Mouse (Mus musculus): Measurements from ENCODE around the gene Prdm10. TPM values are rescaled to one million over a fixed set of nuclear protein-coding genes. Genes with fewer than 3 reads are reported as not detected.
A peak's percentile ranks its signal among the peaks of the same experiment; 100 is the strongest.

Prdm10 gene
- polyA plus RNA-seq, 1 experiment: 4.1 TPM

DNA sequence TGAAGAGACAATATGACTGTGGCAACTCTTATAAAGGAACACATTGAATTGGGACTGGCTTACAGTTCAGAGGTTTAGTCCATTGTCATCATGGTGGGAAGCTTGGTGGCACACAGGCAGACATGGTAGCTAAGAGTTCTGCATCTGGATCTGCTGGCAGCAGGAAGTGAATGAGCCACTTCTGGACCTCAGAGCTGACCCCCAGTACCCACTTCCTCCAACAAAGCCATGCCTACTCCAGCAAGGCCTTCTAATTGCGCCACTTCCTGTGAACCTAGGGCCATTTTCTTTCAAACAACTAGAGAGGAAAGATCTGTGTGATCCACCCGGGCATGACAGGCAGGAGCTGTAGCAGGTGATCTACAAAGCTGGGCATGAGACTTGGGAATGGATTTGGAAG, 72.4 kb downstream of the Prdm10 start:
- no peaks in the 10 kb centered on the region for H3K4me1 ChIP-seq (ENCODE audit: control insufficient read depth, insufficient read depth, low read length)
- no peak for DNase-seq
- TF ChIP-seq POLR2A (IDR thresholded peaks at IDR 0.05; ENCODE audit: low read depth, low read length) (no peak), CTCF (conservative IDR thresholded peaks at IDR 0.05; ENCODE audit: insufficient read depth, insufficient read length, low read depth, low read length) (no peak)
- 73% methylated on average over 2 of the region's 2 CpGs for WGBS
- H3K36me3 ChIP-seq (ENCODE audit: control insufficient read depth, insufficient read depth, low read length): no peaks in the 10 kb centered on the region
- H3K27ac ChIP-seq (ENCODE audit: insufficient read depth, low read depth, low read length): no peak overlapping the region
- no peaks in the 10 kb centered on the region for H3K27me3 ChIP-seq (replicated peaks; ENCODE audit: control insufficient read depth, insufficient read depth, low read length)
- no peak overlapping the region for H3K4me3 ChIP-seq (ENCODE audit: insufficient read depth, low read depth, low read length)

DNA sequence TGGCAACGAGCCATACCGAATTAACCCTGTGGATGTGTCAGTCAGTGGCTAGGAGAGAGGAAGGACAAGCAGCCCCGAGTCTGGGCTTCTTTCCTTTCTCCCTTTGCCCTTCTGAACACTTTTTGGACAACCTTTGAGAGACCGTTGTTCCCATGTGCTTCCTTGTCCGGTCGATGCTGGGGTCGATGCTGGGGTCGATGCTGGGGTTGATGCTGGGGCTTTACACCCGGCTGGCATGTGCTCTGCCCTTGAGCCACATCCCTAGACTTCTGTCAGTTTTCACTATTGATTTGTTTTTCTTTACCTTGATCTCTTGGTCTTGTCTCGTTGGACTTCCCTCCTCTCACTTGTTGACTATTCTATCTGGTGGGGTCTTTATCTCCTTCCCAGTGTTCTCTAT, 73.2 kb downstream of the Prdm10 start:
- Histone ChIP-seq H3K27ac (ENCODE audit: insufficient read depth, low read depth, low read length) (no peak overlapping the region), H3K4me1 (ENCODE audit: control insufficient read depth, insufficient read depth, low read length) (no peaks in the 10 kb centered on the region), H3K4me3 (ENCODE audit: insufficient read depth, low read depth, low read length) (no peak overlapping the region), H3K27me3 (replicated peaks; ENCODE audit: control insufficient read depth, insufficient read depth, low read length) (no peaks in the 10 kb centered on the region), H3K36me3 (ENCODE audit: control insufficient read depth, insufficient read depth, low read length) (no peaks in the 10 kb centered on the region)
- TF ChIP-seq POLR2A (IDR thresholded peaks at IDR 0.05; ENCODE audit: low read depth, low read length): no peak
- no peak for TF ChIP-seq CTCF (conservative IDR thresholded peaks at IDR 0.05; ENCODE audit: insufficient read depth, insufficient read length, low read depth, low read length)
- 72% methylated on average over 10 of the region's 10 CpGs for WGBS
- no peak for DNase-seq

DNA sequence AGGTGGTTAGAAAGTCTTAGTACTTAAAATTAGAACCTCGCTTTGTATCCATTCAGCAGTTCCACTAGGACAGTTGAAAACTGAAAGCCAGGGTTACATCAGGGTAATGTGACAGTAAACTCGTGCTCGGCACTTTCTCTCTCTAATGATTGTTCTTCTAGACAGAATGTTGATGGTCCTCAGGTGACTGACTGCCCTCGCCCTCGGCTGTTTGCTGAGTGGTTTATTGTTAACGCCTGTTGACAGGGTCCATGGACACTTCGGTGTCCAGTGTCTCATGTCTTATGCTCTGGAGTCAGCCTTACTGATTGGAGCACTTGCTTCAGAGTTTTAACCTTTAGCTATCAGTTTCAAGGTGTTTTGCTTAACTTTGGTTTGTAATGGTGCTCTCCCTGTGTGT, 73.7 kb downstream of the Prdm10 start:
- Histone ChIP-seq H3K4me3 (ENCODE audit: insufficient read depth, low read depth, low read length) (no peak overlapping the region), H3K27me3 (replicated peaks; ENCODE audit: control insufficient read depth, insufficient read depth, low read length) (no peaks in the 10 kb centered on the region), H3K27ac (ENCODE audit: insufficient read depth, low read depth, low read length) (no peak overlapping the region), H3K4me1 (ENCODE audit: control insufficient read depth, insufficient read depth, low read length) (no peaks in the 10 kb centered on the region), H3K36me3 (ENCODE audit: control insufficient read depth, insufficient read depth, low read length) (no peaks in the 10 kb centered on the region)
- WGBS: 64% methylated on average over 7 of the region's 7 CpGs
- no peak for DNase-seq
- TF ChIP-seq CTCF (conservative IDR thresholded peaks at IDR 0.05; ENCODE audit: insufficient read depth, insufficient read length, low read depth, low read length) (no peak), POLR2A (IDR thresholded peaks at IDR 0.05; ENCODE audit: low read depth, low read length) (no peak)

DNA sequence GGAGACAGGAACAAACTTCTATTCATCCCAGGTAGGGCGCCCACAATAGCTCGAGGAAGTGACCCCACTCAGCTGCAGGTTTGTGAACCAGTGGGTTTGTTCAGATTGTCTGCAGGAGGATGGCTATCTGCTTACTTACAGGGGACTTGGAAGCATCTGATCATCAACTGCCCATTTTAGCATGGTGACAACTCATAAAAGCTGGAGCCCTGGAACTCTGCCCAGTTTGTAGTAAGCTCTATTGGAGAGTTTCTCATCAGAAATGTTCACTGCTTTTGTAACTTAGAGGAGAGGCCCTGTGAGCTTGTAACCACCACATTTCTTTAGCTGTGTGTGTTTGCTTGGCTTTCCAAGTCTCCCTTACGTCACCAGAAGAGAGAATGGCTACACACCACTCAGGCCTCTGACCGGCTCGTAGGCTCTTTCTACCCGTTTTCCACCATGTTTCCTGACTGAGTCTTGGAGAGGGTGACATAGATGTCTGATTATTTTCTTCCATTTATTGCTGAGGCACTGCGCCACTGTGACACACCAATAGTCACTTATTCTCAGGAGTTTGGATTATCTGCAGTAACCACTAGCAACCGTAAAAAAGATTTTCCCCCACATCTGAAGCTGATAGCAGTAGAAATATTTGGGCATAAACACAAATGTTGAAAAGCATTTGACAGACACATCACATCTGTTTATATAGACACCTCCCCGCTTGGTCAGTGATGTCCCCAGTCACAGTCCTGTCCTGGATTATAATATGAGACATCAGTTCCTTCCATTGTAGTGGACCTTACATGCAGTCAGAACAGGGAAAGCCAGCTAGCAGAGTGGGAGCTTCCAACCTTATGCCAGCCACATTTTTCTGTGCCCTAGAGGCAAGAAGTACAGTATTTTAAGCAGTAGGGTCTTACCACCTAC, 83.6 kb downstream of the Prdm10 start:
- WGBS: 94% methylated on average over 9 of the region's 9 CpGs
- no peak for DNase-seq
- TF ChIP-seq POLR2A (IDR thresholded peaks at IDR 0.05; ENCODE audit: low read depth, low read length) (no peak), CTCF (conservative IDR thresholded peaks at IDR 0.05; ENCODE audit: insufficient read depth, insufficient read length, low read depth, low read length) (no peak)

DNA sequence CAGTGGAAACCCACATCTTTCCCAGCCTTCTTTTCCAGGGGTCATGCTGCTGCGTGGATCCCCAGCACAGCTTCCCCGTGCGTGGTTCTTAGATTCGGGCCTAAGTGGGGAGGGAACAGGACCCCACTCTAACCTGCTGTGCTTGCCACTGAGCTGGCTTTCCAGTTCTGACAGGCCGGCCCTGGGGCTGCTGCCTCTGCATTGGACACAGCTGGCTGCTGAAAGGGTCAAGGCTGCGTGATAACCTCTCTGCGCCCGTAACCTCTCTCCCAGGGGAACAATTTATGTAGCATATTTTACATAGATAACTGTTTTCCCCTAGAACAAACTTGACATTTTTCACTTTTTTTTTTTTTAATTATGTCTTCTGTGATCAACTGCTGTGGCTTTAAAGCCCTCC, 84.7 kb downstream of the Prdm10 start:
- WGBS: 81% methylated on average over 8 of the region's 8 CpGs
- DNase-seq: peak; percentile 50
- no peaks in the 10 kb centered on the region for H3K36me3 ChIP-seq (ENCODE audit: control insufficient read depth, insufficient read depth, low read length)
- no peak overlapping the region for H3K4me3 ChIP-seq (ENCODE audit: insufficient read depth, low read depth, low read length)
- H3K4me1 ChIP-seq (ENCODE audit: control insufficient read depth, insufficient read depth, low read length): no peaks in the 10 kb centered on the region
- no peaks in the 10 kb centered on the region for H3K27me3 ChIP-seq (replicated peaks; ENCODE audit: control insufficient read depth, insufficient read depth, low read length)
- no peak overlapping the region for H3K27ac ChIP-seq (ENCODE audit: insufficient read depth, low read depth, low read length)
- TF ChIP-seq POLR2A (IDR thresholded peaks at IDR 0.05; ENCODE audit: low read depth, low read length) (no peak), CTCF (conservative IDR thresholded peaks at IDR 0.05; ENCODE audit: insufficient read depth, insufficient read length, low read depth, low read length) (no peak)

More for the DNA sequence above, 83.6 kb downstream of the Prdm10 start:
- Histone ChIP-seq H3K4me3 (ENCODE audit: insufficient read depth, low read depth, low read length) (no peak overlapping the region), H3K27ac (ENCODE audit: insufficient read depth, low read depth, low read length) (no peak overlapping the region), H3K36me3 (ENCODE audit: control insufficient read depth, insufficient read depth, low read length) (no peaks in the 10 kb centered on the region), H3K4me1 (ENCODE audit: control insufficient read depth, insufficient read depth, low read length) (no peaks in the 10 kb centered on the region), H3K27me3 (replicated peaks; ENCODE audit: control insufficient read depth, insufficient read depth, low read length) (no peaks in the 10 kb centered on the region)

DNA sequence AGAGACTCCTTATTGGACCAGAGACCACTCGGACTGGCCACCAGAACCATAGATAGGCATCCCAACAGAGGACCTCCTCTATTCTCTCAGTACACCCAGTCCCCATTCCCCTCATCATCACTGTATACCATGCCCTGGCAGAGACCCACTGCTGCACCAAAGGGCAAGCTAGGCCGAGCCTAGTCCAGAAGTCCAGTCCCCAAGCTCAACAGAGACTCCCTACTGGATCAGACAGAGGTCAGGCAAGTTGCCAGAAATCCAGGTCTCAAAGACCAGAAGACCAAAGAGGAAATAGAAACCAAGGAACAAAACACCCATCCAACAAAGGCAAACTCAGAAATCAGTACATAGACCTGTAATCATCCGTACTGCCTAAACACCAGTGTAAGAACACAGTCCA, 91.4 kb downstream of the Prdm10 start:
- Histone ChIP-seq H3K4me3 (ENCODE audit: insufficient read depth, low read depth, low read length) (no peak overlapping the region), H3K4me1 (ENCODE audit: control insufficient read depth, insufficient read depth, low read length) (no peaks in the 10 kb centered on the region), H3K27ac (ENCODE audit: insufficient read depth, low read depth, low read length) (no peak overlapping the region), H3K36me3 (ENCODE audit: control insufficient read depth, insufficient read depth, low read length) (no peaks in the 10 kb centered on the region), H3K27me3 (replicated peaks; ENCODE audit: control insufficient read depth, insufficient read depth, low read length) (no peaks in the 10 kb centered on the region)
- no peak for TF ChIP-seq CTCF (conservative IDR thresholded peaks at IDR 0.05; ENCODE audit: insufficient read depth, insufficient read length, low read depth, low read length)
- no peak for TF ChIP-seq POLR2A (IDR thresholded peaks at IDR 0.05; ENCODE audit: low read depth, low read length)
- peak; percentile 27 for DNase-seq
- WGBS: 88% methylated on average over 3 of the region's 3 CpGs

DNA sequence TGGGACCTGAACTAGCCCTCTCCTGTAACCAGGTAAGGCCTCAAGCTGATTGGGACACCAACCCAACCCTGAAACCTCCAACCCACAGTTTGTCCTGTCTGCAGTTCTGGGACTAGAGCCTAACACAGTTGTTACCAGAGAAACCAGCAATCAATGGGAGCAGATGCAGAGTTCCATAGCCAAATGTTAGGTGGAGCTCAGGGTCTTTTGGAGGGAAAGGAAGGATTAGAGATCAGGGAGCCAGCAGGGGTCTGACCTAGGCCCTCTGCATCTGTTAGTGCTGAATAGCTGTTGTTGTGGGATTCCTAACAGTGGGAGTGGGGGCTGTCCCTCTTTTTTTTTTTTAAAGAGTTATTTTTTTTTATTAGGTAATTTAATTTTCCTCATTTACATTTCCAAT, 96.3 kb downstream of the Prdm10 start:
- Histone ChIP-seq H3K4me1 (ENCODE audit: control insufficient read depth, insufficient read depth, low read length) (no peaks in the 10 kb centered on the region), H3K27ac (ENCODE audit: insufficient read depth, low read depth, low read length) (no peak overlapping the region), H3K27me3 (replicated peaks; ENCODE audit: control insufficient read depth, insufficient read depth, low read length) (no peaks in the 10 kb centered on the region), H3K4me3 (ENCODE audit: insufficient read depth, low read depth, low read length) (no peak overlapping the region), H3K36me3 (ENCODE audit: control insufficient read depth, insufficient read depth, low read length) (no peaks in the 10 kb centered on the region)
- DNase-seq: no peak
- no peak for TF ChIP-seq POLR2A (IDR thresholded peaks at IDR 0.05; ENCODE audit: low read depth, low read length)
- no peak for TF ChIP-seq CTCF (conservative IDR thresholded peaks at IDR 0.05; ENCODE audit: insufficient read depth, insufficient read length, low read depth, low read length)
